9 mouse cellular contexts compared by ENCODE assay signal in genomic region chr12:49401119-49401795, GRCm38 (mm10). TPM values are rescaled to one million over a fixed set of nuclear protein-coding genes. Genes with fewer than 3 reads are reported as not detected.
A peak's percentile ranks its signal among the peaks of the same experiment; 100 is the strongest.
DNase-seq lines count a peak whose midpoint lies in the region; ATAC-seq and TF ChIP-seq lines count a peak whose summit lies in the region.
"Had no signal": no experiment of that assay in that cellular context is flagged by ENCODE, and none has a peak within 500 bp of the region (broad histone marks: within the 10 kb centered on the region; RNA-seq: fewer than 3 reads in every experiment).

No protein-coding gene starts in this region.

- TF ChIP-seq CTCF in liver, embryonic 14.5 days (IDR thresholded peaks at IDR 0.05; ENCODE audit: low read depth), result no peak

- H3K4me1 ChIP-seq in hindbrain, embryonic 16.5 days (ENCODE audit: control insufficient read depth, insufficient read depth, low read depth, low read length), result peaks cover 7% of the 10 kb centered on the region
- no peaks in the 10 kb centered on the region for H3K4me1 ChIP-seq in liver, embryonic 14.5 days (replicated peaks; ENCODE audit: control insufficient read depth in 2 of 2, insufficient read depth in 2 of 2, low read length in 1 of 2)
- peaks cover 7% of the 10 kb centered on the region for H3K4me1 ChIP-seq in stomach, embryonic 15.5 days

- peak overlapping the region; percentile 44 for H3K4me3 ChIP-seq in hindbrain, embryonic 16.5 days (ENCODE audit: low read length)
- no peak overlapping the region for H3K4me3 ChIP-seq in liver, embryonic 14.5 days (ENCODE audit: insufficient read depth in 1 of 2, low read depth in 2 of 2, low read length in 2 of 2)
- peak overlapping the region; percentile 41 for H3K4me3 ChIP-seq in stomach, embryonic 15.5 days (replicated peaks)

- peak overlapping the region; percentile 18; the same call in 1 of the 2 replicates for H3K27ac ChIP-seq in hindbrain, embryonic 16.5 days (ENCODE audit: low read depth, low read length)
- H3K27ac ChIP-seq in liver, embryonic 14.5 days, result no peak overlapping the region
- H3K27ac ChIP-seq in stomach, embryonic 15.5 days, result no peak overlapping the region
- H3K27ac ChIP-seq: macrophage had no signal

- no peaks in the 10 kb centered on the region for H3K36me3 ChIP-seq in hindbrain, embryonic 16.5 days (ENCODE audit: control insufficient read depth, insufficient read depth, low read length)
- H3K36me3 ChIP-seq in liver, embryonic 14.5 days (replicated peaks; ENCODE audit: control insufficient read depth, insufficient read depth, low read depth), result no peaks in the 10 kb centered on the region
- no peaks in the 10 kb centered on the region for H3K36me3 ChIP-seq in stomach, embryonic 15.5 days

- peak overlapping the region; percentile 61 for H3K9ac ChIP-seq in hindbrain, embryonic 16.5 days (ENCODE audit: low read depth, low read length)
- H3K9ac ChIP-seq in liver, embryonic 14.5 days (replicated peaks), result no peak overlapping the region
- no peak overlapping the region for H3K9ac ChIP-seq in stomach, embryonic 15.5 days

- no peak for TF ChIP-seq EP300 in liver, embryonic 14.5 days (IDR thresholded peaks at IDR 0.05; ENCODE audit: low read depth)

- under 1% methylated on average over 61 of the region's 68 CpGs for WGBS in hindbrain, embryonic 16.5 days
- 2% methylated on average over 50 of the region's 68 CpGs for WGBS in liver, embryonic 14.5 days (ENCODE audit: insufficient replicate concordance)
- WGBS in stomach, embryonic 15.5 days, result under 1% methylated on average over 68 of the region's 68 CpGs

- no peaks in the 10 kb centered on the region for H3K9me3 ChIP-seq in hindbrain, embryonic 16.5 days (ENCODE audit: control insufficient read depth, low read length)
- no peaks in the 10 kb centered on the region for H3K9me3 ChIP-seq in liver, embryonic 14.5 days (ENCODE audit: control insufficient read depth, low read length)
- no peaks in the 10 kb centered on the region for H3K9me3 ChIP-seq in stomach, embryonic 15.5 days

- ATAC-seq in hindbrain, embryonic 16.5 days, result peak; percentile 81
- no peak for ATAC-seq in liver, embryonic 14.5 days (ENCODE audit: insufficient read depth)
- ATAC-seq in stomach, embryonic 15.5 days (ENCODE audit: insufficient read depth, low FRiP score, low read depth), result peak; percentile 53; the same call in 1 of the 2 replicates
- no peak for ATAC-seq in megakaryocyte progenitor cell, adult 5-6 weeks (replicated peaks; ENCODE audit: poor library complexity)

- peak; percentile 19 for DNase-seq in kidney, postnatal 10 days
- no peak for DNase-seq in kidney, adult 8-10 months
- DNase-seq in embryo, embryonic 9.5 days (ENCODE audit: extremely low spot score), result peak; percentile 69
- DNase-seq in liver, embryonic 14.5 days (ENCODE audit: low read depth in 3 of 3, low spot score in 3 of 3), result no peak
- DNase-seq in thymus, postnatal 0 days (ENCODE audit: low spot score), result no peak

- peak overlapping the region; percentile 83 for H3K4me2 ChIP-seq in hindbrain, embryonic 16.5 days (ENCODE audit: low read length)
- H3K4me2 ChIP-seq in liver, embryonic 14.5 days (ENCODE audit: low read depth), result 0 out of 2 replicates have a peak overlapping the region, but pooled peaks have one; percentile 11
- peak overlapping the region; percentile 89 for H3K4me2 ChIP-seq in stomach, embryonic 15.5 days

- peaks cover 36% of the 10 kb centered on the region for H3K27me3 ChIP-seq in hindbrain, embryonic 16.5 days (replicated peaks; ENCODE audit: control insufficient read depth, insufficient read depth, low read length)
- H3K27me3 ChIP-seq in liver, embryonic 14.5 days (ENCODE audit: control insufficient read depth, insufficient read depth, low read length), result peaks cover 32% of the 10 kb centered on the region
- peaks cover 55% of the 10 kb centered on the region for H3K27me3 ChIP-seq in stomach, embryonic 15.5 days (replicated peaks)

RNA-seq across cellular contexts. Expression of gene Gm43517, which starts 16.3 kb away (rescaled TPM):
- polyA plus RNA-seq in hindbrain, embryonic 16.5 days (2015; fragmentation: Nextera tagmentation; extraction: Ambion mirVana), result 0.12 TPM in 1 of 2 replicates, not detected in the other
- polyA plus RNA-seq in liver, embryonic 14.5 days (2012; rRNA removed), result 0.03 TPM in 1 of 2 replicates, not detected in the other
- not detected in 2 replicates for polyA plus RNA-seq in liver, embryonic 14.5 days (2014; fragmentation: Nextera tagmentation; extraction: Ambion mirVana)
- polyA plus RNA-seq in stomach, embryonic 15.5 days (2015; fragmentation: Nextera tagmentation; extraction: Ambion mirVana), result not detected in 2 replicates
- 0.04 and 0.07 TPM in 2 replicates for polyA plus RNA-seq in thymus, postnatal 0 days (2015; fragmentation: Nextera tagmentation; extraction: Ambion mirVana)
- not detected in 2 replicates for total RNA-seq in megakaryocyte progenitor cell, adult 5-6 weeks (2015)
- total RNA-seq in megakaryocyte progenitor cell, adult 5-6 weeks (2017), result not detected in 2 replicates
- polyA plus RNA-seq: macrophage had no signal

RNA-seq across cellular contexts. Expression of gene Foxg1, which starts 18.8 kb away (rescaled TPM):
- 1.8 TPM in 1 of 2 replicates, not detected in the other for polyA plus RNA-seq in hindbrain, embryonic 16.5 days (2015; fragmentation: Nextera tagmentation; extraction: Ambion mirVana)
- 0.37 TPM in 1 of 2 replicates, not detected in the other for polyA plus RNA-seq in liver, embryonic 14.5 days (2012; rRNA removed)
- polyA plus RNA-seq in liver, embryonic 14.5 days (2014; fragmentation: Nextera tagmentation; extraction: Ambion mirVana), result not detected in 2 replicates
- 0.06 and 0.10 TPM in 2 replicates for polyA plus RNA-seq in stomach, embryonic 15.5 days (2015; fragmentation: Nextera tagmentation; extraction: Ambion mirVana)
- 2.0 and 3.1 TPM in 2 replicates for polyA plus RNA-seq in thymus, postnatal 0 days (2015; fragmentation: Nextera tagmentation; extraction: Ambion mirVana)
- not detected in 2 replicates for total RNA-seq in megakaryocyte progenitor cell, adult 5-6 weeks (2015)
- total RNA-seq in megakaryocyte progenitor cell, adult 5-6 weeks (2017), result not detected in 2 replicates
- polyA plus RNA-seq: macrophage had no signal

Comparison
In these comparisons a context has a peak if more than half of its experiments do, and no peak if none do; other contexts are left out.
1. DNase-seq: peak in kidney, postnatal 10 days (single experiment) and embryo, embryonic 9.5 days (single experiment); none in kidney, adult 8-10 months (0 of 2), liver, embryonic 14.5 days (0 of 3) and thymus, postnatal 0 days (single experiment).
2. ATAC-seq: peak in hindbrain, embryonic 16.5 days (single experiment) and stomach, embryonic 15.5 days (single experiment); none in liver, embryonic 14.5 days (single experiment) and megakaryocyte progenitor cell, adult 5-6 weeks (single experiment).
3. H3K4me2 ChIP-seq: peak in every context shown above with its lines; median percentile 89 in stomach, embryonic 15.5 days; 83 in hindbrain, embryonic 16.5 days; 11 in liver, embryonic 14.5 days.
4. H3K4me3 ChIP-seq: peak in hindbrain, embryonic 16.5 days (single experiment) and stomach, embryonic 15.5 days (single experiment); none in liver, embryonic 14.5 days (0 of 2).